Mouse (Mus musculus) layer of hippocampus, adult 8-10 months (tissue): ENCODE measurements around the gene Svep1. TPM values are rescaled to one million over a fixed set of nuclear protein-coding genes. Genes with fewer than 3 reads are reported as not detected.

Experiments used
- DNase-seq, 2 experiments: peaks; one replicate each; pipeline ENCODE4 v3.0.0; 2022; ENCODE audit warnings: low spot score in 2 of 2
- total RNA-seq, 4 experiments: library from RNA; stranded (reverse); gene quantifications; 2 replicates each; pipeline ENCODE4 v1.2.4; 2022

Gene Svep1
- total RNA-seq, 4 experiments from 2014 or later: 0.83 to 0.94 (median 0.88) TPM

DNA sequence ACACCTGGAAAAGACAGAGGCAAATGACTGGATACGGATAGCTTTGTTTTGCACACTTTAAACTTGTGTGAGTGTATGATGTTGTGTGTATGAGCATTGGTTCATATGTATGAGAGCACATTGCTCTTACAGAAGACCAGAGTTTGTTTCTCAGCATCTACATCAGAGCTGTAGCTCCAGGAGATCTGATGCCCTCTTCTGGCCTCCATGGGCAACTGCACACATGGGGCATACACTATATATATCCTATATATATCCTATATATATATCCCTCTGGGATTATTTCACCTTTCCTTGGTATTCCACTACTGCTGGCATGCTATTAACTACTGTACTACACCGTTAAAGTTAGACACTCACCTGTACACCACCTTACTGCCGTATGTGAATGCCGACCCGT lies 122.5 kb downstream of the Svep1 start:
- no peak for DNase-seq

DNA sequence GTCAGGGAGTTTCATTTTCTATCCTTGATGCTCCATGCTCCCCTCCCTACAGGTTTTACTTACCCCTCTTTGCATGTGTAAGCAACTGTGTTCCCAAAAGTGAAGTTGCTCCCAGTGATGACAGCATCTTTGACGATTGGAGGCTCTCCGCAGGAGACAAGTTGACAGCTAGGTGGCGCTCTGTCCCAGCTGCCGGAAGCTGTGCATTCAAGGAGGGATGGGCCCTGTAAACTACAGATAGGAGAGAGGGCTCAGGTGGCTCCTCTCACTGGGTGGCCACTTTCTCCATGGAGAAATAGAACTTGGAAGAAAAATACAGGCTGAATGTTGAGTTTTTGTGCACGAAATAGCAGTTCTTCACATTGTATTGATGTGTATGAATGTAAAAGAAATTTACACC lies 124.1 kb downstream of the Svep1 start:
- peak; percentile 25 to 71 for DNase-seq

DNA sequence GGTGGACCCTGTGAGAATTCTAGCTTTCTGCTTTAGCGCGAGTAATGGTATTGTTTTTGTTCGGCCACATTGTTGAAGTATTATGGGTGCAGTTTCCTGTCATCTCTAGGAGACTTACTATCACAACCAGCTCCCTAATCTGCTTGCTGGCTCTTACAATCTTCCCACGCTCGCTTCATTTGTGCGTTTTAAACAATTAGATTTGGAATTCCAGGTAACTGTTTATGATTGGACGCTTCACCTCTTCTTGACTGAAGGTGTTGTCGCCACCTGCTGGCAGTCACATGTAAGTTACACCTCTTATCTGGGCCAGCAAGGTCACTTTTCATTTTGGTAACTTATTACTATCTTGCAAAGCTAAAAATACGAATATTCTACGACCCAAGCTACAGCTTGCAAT lies 127.0 kb downstream of the Svep1 start:
- DNase-seq: peak; percentile 11 to 30

DNA sequence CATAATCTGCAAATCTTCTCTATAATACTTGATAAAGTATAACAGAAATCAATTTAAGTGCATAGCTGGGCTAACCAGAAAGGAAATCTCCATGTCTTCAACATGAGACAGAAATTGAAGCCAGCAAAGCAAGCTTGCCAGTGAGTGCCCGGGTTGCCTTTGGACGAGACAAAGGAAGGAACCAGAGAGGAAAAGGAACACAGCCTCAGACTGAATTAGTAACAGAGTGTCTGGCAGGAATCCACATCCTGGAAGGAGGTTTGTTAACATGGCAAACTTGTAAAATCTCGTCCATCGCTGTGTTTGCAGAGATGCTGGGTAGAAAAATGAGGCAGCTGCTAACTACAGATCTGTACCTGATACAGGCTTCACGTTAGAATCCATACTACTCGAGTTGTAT lies 128.7 kb downstream of the Svep1 start:
- DNase-seq: peak in 1 of 2 experiments; percentile 9

DNA sequence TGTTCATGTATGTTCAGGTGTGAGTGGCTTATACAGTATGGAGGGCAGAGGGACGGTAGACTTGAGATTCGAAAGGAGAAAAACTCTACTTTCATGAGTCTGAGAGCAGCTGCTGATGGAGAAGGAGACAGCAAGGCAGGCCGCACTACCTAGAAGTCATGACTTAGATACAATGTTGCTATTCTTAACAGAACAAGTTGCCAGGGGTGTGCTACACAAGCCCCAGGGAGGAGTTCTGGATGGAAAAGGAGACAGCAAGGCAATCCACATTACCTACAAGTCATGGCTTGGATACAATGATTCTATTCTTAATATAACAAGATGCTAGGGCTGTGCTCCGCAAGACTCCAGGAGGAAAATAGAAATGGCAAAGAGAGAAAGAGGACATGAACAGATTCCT lies 129.1 kb downstream of the Svep1 start:
- no peak for DNase-seq

DNA sequence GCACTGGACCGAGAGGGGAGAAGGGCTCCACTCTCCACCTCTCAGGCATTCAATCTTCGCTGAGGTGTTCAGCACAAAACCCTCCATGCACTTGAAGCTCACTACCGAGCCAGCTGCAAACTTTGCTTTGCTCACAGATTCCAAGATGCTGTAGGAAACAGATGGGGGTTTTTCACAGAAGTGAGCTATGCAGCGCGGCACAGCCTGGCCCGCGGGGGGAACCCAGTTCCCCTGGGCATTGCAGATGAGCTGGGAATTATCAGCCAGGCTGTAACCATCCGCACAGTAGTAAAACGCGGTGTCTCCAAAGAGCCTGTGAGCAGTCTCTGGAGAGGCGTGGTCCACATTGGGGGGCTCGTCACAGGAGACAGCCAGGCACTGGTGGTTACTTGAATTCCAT lies 133.8 kb downstream of the Svep1 start:
- no peak for DNase-seq

DNA sequence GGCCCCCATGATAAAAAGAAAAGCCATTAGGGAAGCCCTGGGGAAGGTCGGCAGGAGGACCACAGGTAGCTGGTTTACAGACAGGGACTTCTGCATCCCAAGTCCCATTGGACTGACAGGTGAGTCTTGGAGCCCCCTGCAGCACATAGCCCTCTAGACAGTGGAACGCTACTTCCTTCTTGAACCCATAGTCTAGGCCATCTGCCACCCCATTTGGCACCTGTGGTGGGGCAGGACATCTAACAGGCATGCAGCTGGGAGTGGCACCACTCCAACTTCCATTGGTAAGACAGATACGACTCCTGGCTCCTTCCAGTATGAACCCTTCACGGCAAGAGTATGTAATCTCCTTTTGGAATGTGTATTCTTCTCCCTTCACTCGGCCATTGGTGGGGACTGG lies 137.8 kb downstream of the Svep1 start:
- DNase-seq: no peak

DNA sequence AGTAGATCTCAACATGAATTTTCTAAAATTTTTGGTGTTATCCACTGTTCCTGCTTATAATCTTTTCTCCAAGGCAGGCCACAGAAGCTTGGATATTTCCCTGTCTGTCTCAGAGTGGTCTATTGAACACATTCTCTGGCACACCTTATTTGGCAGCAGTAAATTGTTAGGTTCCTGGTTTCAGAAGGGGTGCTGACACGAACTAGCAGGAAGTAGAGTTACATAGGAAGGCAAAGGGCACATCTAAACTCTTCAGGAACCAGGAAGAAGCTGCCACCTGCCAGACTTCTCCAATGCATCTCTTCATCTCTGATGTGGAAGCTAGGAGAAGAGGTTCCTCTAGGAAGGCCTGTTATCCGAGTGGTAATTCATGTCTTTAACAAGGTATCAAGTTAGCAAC lies 141.9 kb downstream of the Svep1 start:
- no peak for DNase-seq

DNA sequence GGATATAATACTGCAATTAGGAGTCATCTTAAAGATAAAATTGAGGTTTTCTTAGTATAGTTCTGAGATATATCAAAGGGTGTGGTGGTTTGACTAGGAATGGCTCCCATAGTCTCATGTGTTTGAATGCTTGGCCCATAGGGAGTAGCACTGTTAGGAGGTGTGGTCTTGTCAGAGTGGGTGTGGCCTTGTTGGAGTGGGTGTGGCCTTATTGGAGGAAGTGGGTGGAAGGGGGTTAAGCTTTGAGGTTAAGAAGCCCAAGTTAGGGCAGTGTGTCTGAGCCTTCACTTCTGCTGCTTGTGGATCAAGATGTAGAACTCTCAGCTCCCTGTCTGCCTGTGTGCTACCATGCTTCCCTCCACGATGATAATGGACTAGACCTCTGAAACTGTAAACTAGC lies 143.7 kb downstream of the Svep1 start:
- no peak for DNase-seq

DNA sequence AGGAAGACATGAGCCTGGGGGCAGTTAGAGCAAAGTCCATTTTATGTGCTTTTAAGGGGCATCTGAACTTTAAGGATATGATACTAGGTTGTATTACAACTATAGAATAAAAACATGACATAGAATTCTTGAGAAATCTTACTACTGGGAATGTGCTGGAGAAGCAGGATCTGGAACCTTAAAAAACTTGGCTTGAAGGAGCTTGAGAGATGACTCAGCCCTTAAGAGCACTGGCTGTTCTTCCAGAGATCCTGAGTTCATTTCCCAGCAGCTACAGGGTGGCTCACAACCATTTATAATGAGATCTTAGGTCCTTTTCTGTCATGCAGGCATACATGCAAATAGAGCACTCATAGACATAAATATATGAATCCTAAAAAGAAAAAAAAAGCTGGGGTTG lies 151.0 kb downstream of the Svep1 start:
- DNase-seq: no peak

DNA sequence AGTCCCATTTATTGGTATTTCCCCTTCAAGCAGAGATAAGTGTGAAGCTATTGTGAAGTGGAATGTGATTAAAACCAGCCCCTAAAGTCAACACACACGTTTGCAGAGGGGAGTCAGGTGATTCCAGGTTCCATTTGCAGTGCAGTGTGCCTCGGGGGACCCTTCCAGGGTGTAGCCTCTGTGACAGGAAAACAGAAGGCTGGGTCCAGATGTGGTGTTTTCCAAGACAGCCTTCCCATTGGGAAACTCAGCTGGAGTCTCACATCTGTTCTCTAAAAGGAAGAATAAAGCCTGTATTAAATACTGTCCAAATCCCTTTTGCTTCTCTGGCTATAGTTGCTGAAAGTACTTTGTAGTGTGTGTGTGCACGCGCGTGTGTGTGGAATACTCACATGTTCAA lies 152.2 kb downstream of the Svep1 start:
- no peak for DNase-seq

DNA sequence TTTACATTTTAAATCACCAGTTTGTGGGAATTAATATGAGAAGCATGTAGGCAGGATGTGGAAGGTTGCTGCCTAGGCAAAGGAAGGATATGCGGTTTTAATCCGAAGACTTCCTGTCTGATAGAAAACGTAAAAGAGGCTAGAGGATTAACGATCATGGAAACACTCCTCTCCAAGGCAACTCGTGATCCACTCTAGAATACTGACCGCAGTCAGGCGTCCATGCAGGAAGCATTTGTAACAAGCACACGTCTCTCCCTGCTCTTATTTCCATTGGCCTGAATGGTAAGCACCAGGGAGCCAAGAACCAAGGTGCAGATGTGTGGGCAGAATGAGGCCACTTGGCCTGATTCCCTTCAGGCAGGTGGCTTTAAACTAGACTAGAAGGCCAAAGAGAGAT lies 155.9 kb downstream of the Svep1 start:
- DNase-seq: no peak

DNA sequence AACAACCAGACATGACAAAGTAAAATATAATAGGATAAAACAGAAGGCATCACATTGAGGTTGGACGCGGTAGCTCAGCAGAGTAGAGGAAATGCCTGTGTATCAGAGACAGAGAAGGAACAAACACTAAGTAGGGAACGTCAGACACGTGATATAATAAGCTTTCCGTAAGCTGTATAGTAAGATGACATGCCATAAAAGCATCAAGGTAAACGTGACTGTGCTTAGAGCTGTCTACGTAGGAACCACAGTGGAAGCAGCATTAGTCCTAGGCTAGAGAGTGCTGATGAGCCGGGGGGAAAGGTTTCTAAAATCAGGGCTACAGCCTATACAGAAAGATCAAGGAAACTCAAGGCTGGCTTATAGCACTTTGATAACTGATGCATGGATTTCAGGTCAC lies 156.4 kb downstream of the Svep1 start:
- no peak for DNase-seq

DNA sequence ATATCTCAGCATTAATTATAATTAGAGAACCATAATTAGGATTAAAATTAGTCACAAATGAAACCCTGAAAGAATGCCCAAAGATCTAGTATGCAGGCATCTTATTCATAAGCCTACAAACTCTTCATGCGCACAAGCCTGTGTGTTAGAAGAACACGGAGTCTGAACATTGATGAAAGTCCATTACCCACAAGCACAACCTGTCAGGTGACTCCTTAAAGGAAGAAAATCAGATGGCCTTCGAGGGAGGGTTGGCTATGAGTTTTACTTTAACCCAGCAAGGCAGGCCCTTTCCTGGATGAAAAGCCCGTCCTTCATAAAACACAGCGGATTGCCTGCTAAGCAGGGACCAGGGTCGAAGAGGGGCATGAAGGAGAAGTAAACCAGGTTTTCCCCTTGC lies 161.8 kb downstream of the Svep1 start:
- DNase-seq: no peak

DNA sequence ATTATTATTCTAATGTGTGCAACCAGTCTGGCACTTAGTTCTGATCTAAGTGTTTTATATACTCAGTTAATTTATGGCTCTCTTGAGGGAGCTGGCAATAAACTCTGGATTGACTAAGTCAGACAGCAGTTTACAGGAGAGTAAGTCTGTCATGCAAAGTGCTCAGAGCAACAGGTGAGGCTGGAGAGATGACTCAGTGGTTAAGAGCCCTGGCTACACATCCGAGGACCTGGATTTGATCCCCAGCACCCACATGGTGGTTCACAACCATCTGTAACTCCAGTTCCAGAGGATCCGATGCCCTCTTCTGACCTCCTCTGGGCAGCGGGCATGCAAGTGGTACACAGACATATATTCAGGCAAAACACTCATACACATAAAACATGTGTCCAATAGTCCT lies 162.3 kb downstream of the Svep1 start:
- no peak for DNase-seq

DNA sequence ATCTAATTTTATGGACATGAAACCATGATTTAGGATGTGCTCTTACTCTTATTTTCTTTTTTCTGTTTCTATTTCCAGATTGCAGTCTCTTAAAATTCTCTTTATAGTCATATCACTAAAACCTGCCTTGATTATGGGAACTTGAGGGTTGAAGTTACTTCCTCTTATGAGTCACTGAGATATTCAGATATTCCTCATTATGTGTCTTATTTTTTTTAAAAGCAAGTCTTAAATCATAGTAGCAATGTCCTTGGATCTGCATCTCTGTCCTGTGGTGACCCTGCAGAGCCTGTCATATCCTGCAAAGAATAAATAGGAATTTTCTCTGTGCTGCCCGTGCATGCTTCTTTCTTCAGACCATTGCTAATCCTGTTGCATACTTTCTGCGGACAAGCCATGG lies 166.6 kb downstream of the Svep1 start:
- DNase-seq: no peak

DNA sequence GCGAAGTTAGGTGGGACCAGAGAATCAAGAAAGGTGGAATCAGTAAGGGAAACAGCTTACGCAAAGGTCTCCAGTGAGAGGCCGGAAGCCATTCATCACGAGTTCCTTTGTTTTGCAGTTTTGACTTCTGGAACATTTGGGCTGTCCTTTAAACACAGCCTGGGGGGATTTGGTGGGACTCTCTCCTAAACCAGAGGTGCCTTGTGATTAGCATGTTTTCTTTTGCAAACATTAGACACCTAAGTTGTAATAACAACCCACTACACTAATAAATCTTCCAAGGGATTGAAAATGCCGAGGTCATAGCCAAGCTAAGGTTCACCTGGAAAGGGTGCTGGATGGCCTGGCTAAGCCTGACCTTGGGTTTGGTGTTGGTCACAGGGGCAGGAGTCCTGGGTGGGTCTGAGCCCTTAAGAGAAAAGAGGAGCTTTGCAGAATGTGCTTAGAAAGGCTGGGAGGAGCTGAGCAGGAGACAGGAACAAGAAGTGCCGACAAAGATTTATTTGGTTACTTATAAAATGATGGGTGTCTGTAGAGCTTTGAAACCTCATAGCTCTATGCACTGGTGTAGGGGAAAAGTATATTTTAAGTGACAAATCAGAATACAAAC lies 169.5 kb downstream of the Svep1 start:
- DNase-seq: no peak

DNA sequence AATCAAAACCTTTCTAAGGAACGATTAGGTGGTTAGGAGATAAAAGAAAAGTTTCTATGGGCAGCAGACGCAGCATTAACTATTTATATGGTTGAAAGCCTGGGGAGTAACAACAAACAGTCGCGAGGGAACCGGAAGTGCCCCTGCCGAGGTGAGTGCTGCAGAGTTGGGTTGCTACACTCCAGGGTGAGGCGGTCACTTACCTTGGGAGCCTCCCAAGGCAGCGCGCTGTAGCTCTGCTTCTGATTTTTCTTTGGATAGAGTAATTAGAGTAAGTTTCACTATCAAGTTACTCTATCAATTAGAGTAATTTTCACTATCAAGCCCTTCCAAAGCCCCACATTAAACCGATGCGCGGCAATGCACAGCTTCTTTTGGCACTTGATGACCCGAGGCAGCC lies 172.0 kb downstream of the Svep1 start:
- DNase-seq: no peak

DNA sequence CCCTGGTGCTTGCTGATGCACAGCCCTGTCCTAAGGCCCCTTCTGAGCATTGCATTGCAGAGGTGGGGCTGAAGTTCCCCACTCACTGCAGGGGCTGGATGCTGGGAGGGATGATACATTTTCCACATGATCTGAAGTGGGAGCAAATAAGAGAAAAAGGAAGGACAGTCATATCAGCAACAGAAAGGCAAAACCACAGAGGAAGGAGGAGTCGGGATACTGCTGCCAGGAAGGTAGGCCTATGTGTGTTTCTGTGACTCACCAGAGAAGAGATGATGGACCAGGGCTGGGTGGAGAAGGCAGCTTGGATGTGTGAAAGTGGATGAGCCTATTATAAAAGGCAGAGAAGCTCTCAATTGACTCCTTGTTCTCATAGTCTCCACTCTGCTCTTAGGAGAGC lies 173.9 kb downstream of the Svep1 start:
- no peak for DNase-seq

DNA sequence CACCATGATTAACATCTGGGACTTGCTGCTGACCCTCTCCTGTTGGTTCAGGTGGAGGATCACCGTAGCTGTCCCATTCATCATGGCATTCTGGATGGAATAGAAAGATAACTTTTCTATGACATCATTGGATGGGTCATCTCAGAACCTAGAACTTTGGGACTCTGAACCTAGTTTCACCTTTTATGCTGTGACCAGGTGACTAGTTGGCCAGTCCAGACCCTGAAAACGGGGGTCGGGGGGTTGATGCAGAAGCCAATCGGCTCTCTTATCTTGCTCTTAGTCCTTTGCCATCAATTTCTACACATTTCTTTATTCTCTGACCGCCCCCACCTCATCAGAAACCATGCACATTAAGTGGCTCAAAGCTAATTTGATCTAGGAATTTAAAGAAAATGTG lies 197.6 kb downstream of the Svep1 start, which contains the start of gene Txndc8:
TSS of gene Txndc8 (minus strand) at position 101 of the 400 bp plus-strand sequence.
- no peak for DNase-seq

DNA sequence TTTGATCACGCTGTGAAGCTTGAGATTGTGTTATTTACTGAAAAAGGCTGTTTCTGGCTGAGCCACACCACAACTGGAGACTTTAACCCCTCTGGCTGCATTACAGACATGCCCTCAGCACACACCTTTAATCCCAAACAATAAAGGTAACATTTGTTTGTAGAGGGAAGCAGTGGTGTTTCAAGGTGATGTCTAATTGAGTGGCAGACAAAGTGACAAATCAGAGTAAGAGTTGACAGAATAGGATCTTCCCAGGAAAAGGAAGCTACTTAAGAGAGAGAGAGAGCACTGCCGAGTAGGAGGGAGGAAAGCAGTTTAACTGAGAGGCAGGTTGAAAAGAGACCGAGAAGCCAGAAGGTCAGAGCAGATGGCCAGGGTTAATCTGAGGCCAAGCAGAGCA lies 203.2 kb downstream of the Svep1 start:
- DNase-seq: no peak
